Mouse (Mus musculus) cerebellum, postnatal 36 days (tissue): ENCODE measurements around the gene Rgs13.

Experiments used
- DNase-seq, 2 experiments: peaks; one replicate each; pipeline ENCODE4 v3.0.0; 2021 to 2022; ENCODE audit warnings: mixed read lengths in 2 of 2

The Rgs13 gene

GRCm38 (mm10) chr1:144177166-144177565, at the start of gene Rgs13:
TSS of gene Rgs13 (minus strand) at chr1:144177372.
- no peak for DNase-seq

- no peak for DNase-seq
Measured at GRCm38 (mm10) chr1:144215230-144215629, 38.1 kb upstream of the Rgs13 start.

GRCm38 (mm10) chr1:144210912-144211311, 33.7 kb upstream of the Rgs13 start:
- DNase-seq: no peak

- DNase-seq: no peak
Measured at GRCm38 (mm10) chr1:144206281-144207061, 29.3 kb upstream of the Rgs13 start.

GRCm38 (mm10) chr1:144204766-144205165, 27.6 kb upstream of the Rgs13 start:
- DNase-seq: no peak

GRCm38 (mm10) chr1:144202939-144203338, 25.8 kb upstream of the Rgs13 start:
- DNase-seq: no peak

GRCm38 (mm10) chr1:144200496-144200895, 23.3 kb upstream of the Rgs13 start:
- DNase-seq: no peak

GRCm38 (mm10) chr1:144199538-144199937, 22.4 kb upstream of the Rgs13 start:
- DNase-seq: no peak

GRCm38 (mm10) chr1:144197684-144198083, 20.5 kb upstream of the Rgs13 start:
- DNase-seq: peak in 1 of 2 experiments; percentile 13

GRCm38 (mm10) chr1:144186655-144187396, 9.7 kb upstream of the Rgs13 start:
- no peak for DNase-seq

- DNase-seq: no peak
Measured at GRCm38 (mm10) chr1:144184955-144185715, 8.0 kb upstream of the Rgs13 start.

- DNase-seq: no peak
Measured at GRCm38 (mm10) chr1:144183622-144184021, 6.5 kb upstream of the Rgs13 start.

GRCm38 (mm10) chr1:144179559-144179958, 2.4 kb upstream of the Rgs13 start:
- no peak for DNase-seq

GRCm38 (mm10) chr1:144178281-144178957, 1.2 kb upstream of the Rgs13 start:
- no peak for DNase-seq

GRCm38 (mm10) chr1:144177620-144178019, 448 bp upstream of the Rgs13 start:
- DNase-seq: no peak

- DNase-seq: no peak
Measured at GRCm38 (mm10) chr1:144174760-144175159, 2.4 kb downstream of the Rgs13 start.

- DNase-seq: no peak
Measured at GRCm38 (mm10) chr1:144173568-144174036, 3.6 kb downstream of the Rgs13 start.

GRCm38 (mm10) chr1:144168921-144169320, 8.3 kb downstream of the Rgs13 start:
- DNase-seq: no peak

GRCm38 (mm10) chr1:144167761-144168160, 9.4 kb downstream of the Rgs13 start:
- DNase-seq: no peak

- no peak for DNase-seq
Measured at GRCm38 (mm10) chr1:144166897-144167296, 10.3 kb downstream of the Rgs13 start.

- DNase-seq: no peak
Measured at GRCm38 (mm10) chr1:144166275-144166674, 10.9 kb downstream of the Rgs13 start.

- no peak for DNase-seq
Measured at GRCm38 (mm10) chr1:144152526-144152925, 24.6 kb downstream of the Rgs13 start.

- no peak for DNase-seq
Measured at GRCm38 (mm10) chr1:144152184-144152525, 25.0 kb downstream of the Rgs13 start.
